ENCODE assay signal across 11 mouse cellular contexts in genomic region chr5:145200387-145200786, GRCm38 (mm10). TPM values are rescaled to one million over a fixed set of nuclear protein-coding genes. Genes with fewer than 3 reads are reported as not detected.
A peak's percentile ranks its signal among the peaks of the same experiment; 100 is the strongest.
DNase-seq lines count a peak whose midpoint lies in the region; ATAC-seq and TF ChIP-seq lines count a peak whose summit lies in the region.
"Had no signal": no experiment of that assay in that cellular context is flagged by ENCODE, and none has a peak within 500 bp of the region (broad histone marks: within the 10 kb centered on the region; RNA-seq: fewer than 3 reads in every experiment).

No protein-coding gene starts in this region.

- no peak overlapping the region for H3K27ac ChIP-seq in heart, adult 2 months
- H3K27ac ChIP-seq in midbrain, embryonic 10.5 days (replicated peaks): no peak overlapping the region
- no peak overlapping the region for H3K27ac ChIP-seq in midbrain, embryonic 11.5 days (ENCODE audit: low read depth, low read length)
- no peak overlapping the region for H3K27ac ChIP-seq in liver, embryonic 11.5 days (ENCODE audit: low read depth, low read length)
- no peak overlapping the region for H3K27ac ChIP-seq in stomach, embryonic 16.5 days (ENCODE audit: low read length)

- no peak for TF ChIP-seq CTCF in heart, adult 2 months (IDR thresholded peaks at IDR 0.05)

- H3K9me3 ChIP-seq in midbrain, embryonic 10.5 days (replicated peaks): no peaks in the 10 kb centered on the region
- H3K9me3 ChIP-seq in midbrain, embryonic 11.5 days (ENCODE audit: control insufficient read depth, low read length): no peaks in the 10 kb centered on the region
- H3K9me3 ChIP-seq in liver, embryonic 11.5 days (ENCODE audit: control insufficient read depth, low read length): no peaks in the 10 kb centered on the region
- no peaks in the 10 kb centered on the region for H3K9me3 ChIP-seq in stomach, embryonic 16.5 days (replicated peaks; ENCODE audit: control insufficient read depth, low read length)

- no peak for TF ChIP-seq EP300 in heart, adult 2 months (IDR thresholded peaks at IDR 0.05; ENCODE audit: insufficient read depth, low read depth, low read length)

- TF ChIP-seq POLR2A in heart, adult 2 months (IDR thresholded peaks at IDR 0.05; ENCODE audit: insufficient read depth, low read depth, low read length): no peak

- DNase-seq in heart, adult 2 months: no peak
- no peak for DNase-seq in heart, adult 18-20 months
- DNase-seq in midbrain, embryonic 10.5 days (ENCODE audit: low spot score): no peak
- DNase-seq in midbrain, embryonic 11.5 days (ENCODE audit: low spot score, missing footprints): no peak
- DNase-seq in liver, embryonic 11.5 days (ENCODE audit: low spot score): no peak
- DNase-seq in adrenal gland, postnatal 14 days: no peak
- DNase-seq in kidney, adult 9 months: no peak
- DNase-seq: layer of hippocampus, adult 9-11 months; thymus, adult 18-20 months had no signal

- H3K4me2 ChIP-seq in midbrain, embryonic 11.5 days: no peak overlapping the region; the same call in 1 of the 2 replicates
- H3K4me2 ChIP-seq in liver, embryonic 11.5 days: peak overlapping the region; percentile 81
- peak overlapping the region; percentile 90 for H3K4me2 ChIP-seq in stomach, embryonic 16.5 days (ENCODE audit: low read depth, low read length)

- 68% methylated on average over 7 of the region's 7 CpGs for WGBS in heart, adult 2 months
- WGBS in midbrain, embryonic 10.5 days: 77% methylated on average over 7 of the region's 7 CpGs
- 79% methylated on average over 7 of the region's 7 CpGs for WGBS in midbrain, embryonic 11.5 days
- 71% methylated on average over 7 of the region's 7 CpGs for WGBS in liver, embryonic 11.5 days
- 74% methylated on average over 7 of the region's 7 CpGs for WGBS in stomach, embryonic 16.5 days

- peaks cover 4% of the 10 kb centered on the region for H3K4me1 ChIP-seq in heart, adult 2 months (ENCODE audit: control insufficient read depth, insufficient read depth, low read length)
- peaks cover 21% of the 10 kb centered on the region for H3K4me1 ChIP-seq in midbrain, embryonic 10.5 days
- H3K4me1 ChIP-seq in midbrain, embryonic 11.5 days (ENCODE audit: control insufficient read depth, insufficient read depth, low read length): peaks cover 10% of the 10 kb centered on the region
- H3K4me1 ChIP-seq in liver, embryonic 11.5 days (replicated peaks; ENCODE audit: control insufficient read depth, insufficient read depth, low read length): peaks cover 9% of the 10 kb centered on the region
- peaks cover 7% of the 10 kb centered on the region for H3K4me1 ChIP-seq in stomach, embryonic 16.5 days (ENCODE audit: control insufficient read depth, insufficient read depth, low read length)

- H3K27me3 ChIP-seq in heart, adult 2 months (ENCODE audit: control insufficient read depth, insufficient read depth, low read length): no peaks in the 10 kb centered on the region
- H3K27me3 ChIP-seq in midbrain, embryonic 10.5 days (ENCODE audit: low read depth, poor library complexity, severe bottlenecking): no peaks in the 10 kb centered on the region
- H3K27me3 ChIP-seq in midbrain, embryonic 11.5 days (ENCODE audit: control insufficient read depth, insufficient read depth, low read length): no peaks in the 10 kb centered on the region
- H3K27me3 ChIP-seq in liver, embryonic 11.5 days (replicated peaks; ENCODE audit: control insufficient read depth, insufficient read depth, low read length): no peaks in the 10 kb centered on the region
- H3K27me3 ChIP-seq in stomach, embryonic 16.5 days (ENCODE audit: control insufficient read depth, insufficient read depth, low read length): no peaks in the 10 kb centered on the region

- no peak for ATAC-seq in midbrain, embryonic 11.5 days (ENCODE audit: low FRiP score)
- ATAC-seq in liver, embryonic 11.5 days (replicated peaks; ENCODE audit: low FRiP score): no peak
- ATAC-seq in stomach, embryonic 16.5 days (ENCODE audit: insufficient read depth, low FRiP score): no peak
- ATAC-seq: CD4-positive, CD25-positive, alpha-beta regulatory T cell, adult 4 months had no signal

- H3K36me3 ChIP-seq in heart, adult 2 months (ENCODE audit: control insufficient read depth, insufficient read depth, low read length): peaks cover 5% of the 10 kb centered on the region; the same call in 1 of the 2 replicates
- peaks cover 10% of the 10 kb centered on the region for H3K36me3 ChIP-seq in midbrain, embryonic 10.5 days
- H3K36me3 ChIP-seq in midbrain, embryonic 11.5 days (ENCODE audit: control insufficient read depth, insufficient read depth, low read length): peaks cover 1% of the 10 kb centered on the region; the same call in 1 of the 2 replicates
- no peaks in the 10 kb centered on the region; the same call in 1 of the 2 replicates for H3K36me3 ChIP-seq in liver, embryonic 11.5 days (ENCODE audit: control insufficient read depth, insufficient read depth, low read length)
- H3K36me3 ChIP-seq in stomach, embryonic 16.5 days (ENCODE audit: control insufficient read depth, insufficient read depth, low read length): peaks cover 5% of the 10 kb centered on the region; the same call in 1 of the 2 replicates

- intact Hi-C loops in heart, adult 2 months (cut with DNase I): loop anchor here (2.0 to 5.0 kb wide), 2 partner anchors 60 to 82 kb away; partner anchors contain the start of genes Bud31, Pdap1 and Zscan25

- H3K4me3 ChIP-seq in heart, adult 2 months: peak overlapping the region; percentile 91
- peak overlapping the region; percentile 83 for H3K4me3 ChIP-seq in midbrain, embryonic 10.5 days
- no peak overlapping the region for H3K4me3 ChIP-seq in midbrain, embryonic 11.5 days (ENCODE audit: low read depth, low read length)
- peak overlapping the region; percentile 92 for H3K4me3 ChIP-seq in liver, embryonic 11.5 days (ENCODE audit: low read depth, low read length)
- no peak overlapping the region for H3K4me3 ChIP-seq in stomach, embryonic 16.5 days (replicated peaks; ENCODE audit: low read length)

- no peak overlapping the region for H3K9ac ChIP-seq in heart, adult 2 months (ENCODE audit: low read depth, low read length)
- H3K9ac ChIP-seq in midbrain, embryonic 11.5 days (ENCODE audit: low read length): no peak overlapping the region
- H3K9ac ChIP-seq in liver, embryonic 11.5 days (ENCODE audit: low read depth, low read length): no peak overlapping the region
- no peak overlapping the region for H3K9ac ChIP-seq in stomach, embryonic 16.5 days (ENCODE audit: low read length)

- H3K79me2 ChIP-seq in heart, adult 2 months (replicated peaks; ENCODE audit: control insufficient read depth, insufficient read depth, low read length): no peaks in the 10 kb centered on the region

RNA-seq across cellular contexts. Expression of gene Zkscan14, which starts 1.3 kb away (rescaled TPM):
- 1 to 10 TPM; 6.3 to 6.9 TPM for total RNA-seq in heart, adult 2 months (2021)
- 2.5 and 3.3 TPM in 2 replicates for polyA plus RNA-seq in heart, adult 2 months (2012; rRNA removed)
- total RNA-seq in heart, adult 18-20 months (2021): 1 to 10 TPM; 6.5 to 7.3 TPM
- 8.0 and 8.3 TPM in 2 replicates for polyA plus RNA-seq in midbrain, embryonic 10.5 days (2016; fragmentation: Nextera tagmentation; extraction: Ambion mirVana)
- polyA plus RNA-seq in midbrain, embryonic 11.5 days (2014; fragmentation: Nextera tagmentation; extraction: Ambion mirVana): 8.8 and 9.6 TPM in 2 replicates
- polyA plus RNA-seq in liver, embryonic 11.5 days (2014; fragmentation: Nextera tagmentation; extraction: Ambion mirVana): 5.9 and 7.3 TPM in 2 replicates
- polyA plus RNA-seq in stomach, embryonic 16.5 days (2015; fragmentation: Nextera tagmentation; extraction: Ambion mirVana): 8.5 and 9.3 TPM in 2 replicates
- total RNA-seq in adrenal gland, postnatal 14 days (2021): 8.3 and 10.5 TPM in 2 replicates

RNA-seq across cellular contexts. Expression of gene Zkscan5, which starts 4.0 kb away (rescaled TPM):
- 10 to 100 TPM in 1 of 2 experiments, 1 to 10 TPM in 1; 9.7 to 10.6 TPM for total RNA-seq in heart, adult 2 months (2021)
- polyA plus RNA-seq in heart, adult 2 months (2012; rRNA removed): 3.9 and 6.4 TPM in 2 replicates
- total RNA-seq in heart, adult 18-20 months (2021): 10 to 100 TPM in 1 of 2 experiments, 1 to 10 TPM in 1; 9.5 to 10.0 TPM
- 19.8 and 19.9 TPM in 2 replicates for polyA plus RNA-seq in midbrain, embryonic 10.5 days (2016; fragmentation: Nextera tagmentation; extraction: Ambion mirVana)
- 20.4 and 20.6 TPM in 2 replicates for polyA plus RNA-seq in midbrain, embryonic 11.5 days (2014; fragmentation: Nextera tagmentation; extraction: Ambion mirVana)
- polyA plus RNA-seq in liver, embryonic 11.5 days (2014; fragmentation: Nextera tagmentation; extraction: Ambion mirVana): 10.3 TPM in 2 replicates
- 11.1 and 11.3 TPM in 2 replicates for polyA plus RNA-seq in stomach, embryonic 16.5 days (2015; fragmentation: Nextera tagmentation; extraction: Ambion mirVana)
- total RNA-seq in adrenal gland, postnatal 14 days (2021): 12.2 and 14.3 TPM in 2 replicates

RNA-seq across cellular contexts. Expression of gene Atp5j2, which starts 8.5 kb away (rescaled TPM):
- total RNA-seq in heart, adult 2 months (2021): 1,000 to 10,000 TPM in 1 of 2 experiments, 100 to 1,000 TPM in 1; 962 to 1,137 TPM
- polyA plus RNA-seq in heart, adult 2 months (2012; rRNA removed): 733 and 858 TPM in 2 replicates
- total RNA-seq in heart, adult 18-20 months (2021): 1,000 to 10,000 TPM; 1,105 to 1,150 TPM
- 536 and 539 TPM in 2 replicates for polyA plus RNA-seq in midbrain, embryonic 10.5 days (2016; fragmentation: Nextera tagmentation; extraction: Ambion mirVana)
- 487 and 540 TPM in 2 replicates for polyA plus RNA-seq in midbrain, embryonic 11.5 days (2014; fragmentation: Nextera tagmentation; extraction: Ambion mirVana)
- 528 and 573 TPM in 2 replicates for polyA plus RNA-seq in liver, embryonic 11.5 days (2014; fragmentation: Nextera tagmentation; extraction: Ambion mirVana)
- 705 and 758 TPM in 2 replicates for polyA plus RNA-seq in stomach, embryonic 16.5 days (2015; fragmentation: Nextera tagmentation; extraction: Ambion mirVana)
- 774 and 783 TPM in 2 replicates for total RNA-seq in adrenal gland, postnatal 14 days (2021)

RNA-seq across cellular contexts. Expression of gene Zfp655, which starts 31.1 kb away (rescaled TPM):
- 10 to 100 TPM; 25.2 to 30.7 TPM for total RNA-seq in heart, adult 2 months (2021)
- polyA plus RNA-seq in heart, adult 2 months (2012; rRNA removed): 24.0 and 40.8 TPM in 2 replicates
- 10 to 100 TPM; 30.7 to 32.6 TPM for total RNA-seq in heart, adult 18-20 months (2021)
- polyA plus RNA-seq in midbrain, embryonic 10.5 days (2016; fragmentation: Nextera tagmentation; extraction: Ambion mirVana): 33.5 and 39.0 TPM in 2 replicates
- polyA plus RNA-seq in midbrain, embryonic 11.5 days (2014; fragmentation: Nextera tagmentation; extraction: Ambion mirVana): 43.2 and 48.9 TPM in 2 replicates
- 33.2 and 36.4 TPM in 2 replicates for polyA plus RNA-seq in liver, embryonic 11.5 days (2014; fragmentation: Nextera tagmentation; extraction: Ambion mirVana)
- polyA plus RNA-seq in stomach, embryonic 16.5 days (2015; fragmentation: Nextera tagmentation; extraction: Ambion mirVana): 33.8 and 34.2 TPM in 2 replicates
- total RNA-seq in adrenal gland, postnatal 14 days (2021): 46.6 and 49.8 TPM in 2 replicates

RNA-seq across cellular contexts. Expression of gene Cpsf4, which starts 33.4 kb away (rescaled TPM):
- 10 to 100 TPM; 10.4 to 12.1 TPM for total RNA-seq in heart, adult 2 months (2021)
- polyA plus RNA-seq in heart, adult 2 months (2012; rRNA removed): 11.0 and 12.5 TPM in 2 replicates
- 10 to 100 TPM; 11.4 to 12.9 TPM for total RNA-seq in heart, adult 18-20 months (2021)
- 83.9 and 85.1 TPM in 2 replicates for polyA plus RNA-seq in midbrain, embryonic 10.5 days (2016; fragmentation: Nextera tagmentation; extraction: Ambion mirVana)
- 31.7 and 35.9 TPM in 2 replicates for polyA plus RNA-seq in midbrain, embryonic 11.5 days (2014; fragmentation: Nextera tagmentation; extraction: Ambion mirVana)
- polyA plus RNA-seq in liver, embryonic 11.5 days (2014; fragmentation: Nextera tagmentation; extraction: Ambion mirVana): 38.6 and 44.1 TPM in 2 replicates
- polyA plus RNA-seq in stomach, embryonic 16.5 days (2015; fragmentation: Nextera tagmentation; extraction: Ambion mirVana): 35.2 and 36.3 TPM in 2 replicates
- total RNA-seq in adrenal gland, postnatal 14 days (2021): 21.2 and 23.2 TPM in 2 replicates

Comparison
In these comparisons a context has a peak if more than half of its experiments do, and no peak if none do; other contexts are left out.
1. H3K4me3 ChIP-seq: peak in heart, adult 2 months (single experiment), midbrain, embryonic 10.5 days (single experiment) and liver, embryonic 11.5 days (single experiment); none in midbrain, embryonic 11.5 days (single experiment) and stomach, embryonic 16.5 days (single experiment).